Mouse (Mus musculus) testis, adult 2 months (tissue): ENCODE results near the gene Tnk2.

ENCODE experiments used
- CTCF ChIP-seq: fragments of 200-500 bp; IDR thresholded peaks from 2 replicates; pipeline ENCODE4 v1.5.1; 2012; ENCODE audit warnings: low read depth, mild to moderate bottlenecking, inconsistent platforms, low read length, moderate library complexity; ENCODE audit not compliant: control insufficient read depth, insufficient read depth, insufficient replicate concordance
- POLR2A ChIP-seq: fragments of 200-500 bp; IDR thresholded peaks from 2 replicates; pipeline ENCODE4 v1.6.1; 2012; ENCODE audit warnings: low read depth, mild to moderate bottlenecking, inconsistent platforms, low read length, moderate library complexity; ENCODE audit not compliant: control insufficient read depth

DNA sequence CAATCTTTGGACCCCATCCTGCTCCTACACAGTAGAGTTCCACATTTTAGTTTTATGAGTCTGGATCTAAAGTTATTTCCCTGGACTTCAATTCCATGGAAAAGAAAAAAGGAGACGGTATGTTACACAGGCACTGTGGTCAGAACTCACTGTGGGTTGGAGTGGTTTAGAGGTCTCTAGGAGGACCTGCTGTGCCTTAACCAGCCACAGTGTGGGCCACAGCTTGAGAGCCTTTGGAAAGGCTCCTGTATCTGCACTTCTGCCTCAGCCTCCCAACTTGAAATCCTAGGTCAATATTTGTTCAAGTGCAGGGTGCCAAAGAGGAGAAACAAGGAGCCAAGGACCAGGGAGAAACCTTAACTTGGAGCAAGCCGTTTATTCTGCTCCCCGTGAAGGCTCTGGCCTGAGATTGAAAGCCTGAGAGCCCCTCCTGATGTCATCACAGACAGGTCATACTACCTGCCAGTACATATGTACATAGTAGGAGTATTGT lies 41.4 kb upstream of the Tnk2 start:
- TF ChIP-seq POLR2A, result no peak
- TF ChIP-seq CTCF, result no peak
